Mouse (Mus musculus): ENCODE results near the gene Znfx1.

DNA sequence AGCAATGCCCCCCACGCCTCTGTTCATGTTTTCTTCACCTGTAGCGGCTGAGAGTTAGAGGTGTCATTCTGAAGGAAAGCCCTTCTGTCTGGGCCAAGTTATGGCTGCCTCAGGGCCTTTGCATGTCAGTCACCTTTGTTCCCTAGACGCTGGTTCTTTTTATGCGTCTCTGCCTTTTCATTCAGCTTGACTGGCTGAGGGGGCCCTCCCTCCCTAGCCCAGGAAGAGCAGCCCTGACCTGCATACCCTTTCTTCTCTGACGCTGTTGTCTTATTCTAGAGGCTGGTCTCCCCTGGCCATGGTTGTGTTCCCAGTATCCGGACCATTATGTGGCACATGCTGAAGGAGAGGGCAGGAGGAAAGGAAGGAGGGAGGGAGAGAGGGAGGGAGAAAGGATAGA lies 18.3 kb upstream of the Znfx1 start:
- TF ChIP-seq CTCF (IDR thresholded peaks at IDR 0.05; ENCODE audit: low read depth) (no peak), EP300 (IDR thresholded peaks at IDR 0.05; ENCODE audit: low read depth) (no peak)

All from liver, embryonic 14.5 days (tissue).